Mouse (Mus musculus) mouse trophoblast stem cell (cell line): ENCODE measurements around the gene Ccdc63.
"Not testable (repeated sequence)": the region's sequence is repeated elsewhere in the genome, so short reads cannot be mapped to it uniquely, and the experiment has no call there.

Experiments used
- in situ Hi-C, 2 experiments: fragments of 300-500 bp; cut with MseI, MboI; formaldehyde crosslinking; loops; 2 replicates in 1 of 2; 3 replicates in 1 of 2; pipeline ENCODE4 v1.15.1; 2025

Ccdc63 gene

GRCm38 (mm10) chr5:122140723-122141122 lies at the start of gene Ccdc63:
TSS of gene Ccdc63 (minus strand) at chr5:122140823.
- in situ Hi-C loops = no loop called here

GRCm38 (mm10) chr5:122189115-122189514 lies 48.5 kb upstream of the Ccdc63 start:
- in situ Hi-C loops = no loop called here

GRCm38 (mm10) chr5:122184858-122185257 lies 44.2 kb upstream of the Ccdc63 start:
- in situ Hi-C loops = not testable (repeated sequence)

GRCm38 (mm10) chr5:122184283-122184806 lies 43.7 kb upstream of the Ccdc63 start:
- in situ Hi-C loops = no loop called here

GRCm38 (mm10) chr5:122179665-122180064 lies 39.0 kb upstream of the Ccdc63 start:
- in situ Hi-C loops = no loop called here

- in situ Hi-C loops = no loop called here
Measured at GRCm38 (mm10) chr5:122176398-122176797, 35.8 kb upstream of the Ccdc63 start.

- in situ Hi-C loops = no loop called here
Measured at GRCm38 (mm10) chr5:122175961-122176360, 35.3 kb upstream of the Ccdc63 start.

GRCm38 (mm10) chr5:122175402-122175801 lies 34.8 kb upstream of the Ccdc63 start:
- in situ Hi-C loops = no loop called here

- in situ Hi-C loops = no loop called here
Measured at GRCm38 (mm10) chr5:122171058-122171457, 30.4 kb upstream of the Ccdc63 start.

GRCm38 (mm10) chr5:122168344-122169069 lies 27.9 kb upstream of the Ccdc63 start:
- in situ Hi-C loops = no loop called here

GRCm38 (mm10) chr5:122166636-122167161 lies 26.1 kb upstream of the Ccdc63 start:
- in situ Hi-C loops = no loop called here

- in situ Hi-C loops = no loop called here
Measured at GRCm38 (mm10) chr5:122165233-122165915, 24.8 kb upstream of the Ccdc63 start.

- in situ Hi-C loops = no loop called here
Measured at GRCm38 (mm10) chr5:122164011-122164410, 23.4 kb upstream of the Ccdc63 start.

- in situ Hi-C loops = no loop called here
Measured at GRCm38 (mm10) chr5:122163194-122163593, 22.6 kb upstream of the Ccdc63 start.

- in situ Hi-C loops = no loop called here
Measured at GRCm38 (mm10) chr5:122158557-122159515, 18.2 kb upstream of the Ccdc63 start.

GRCm38 (mm10) chr5:122157827-122158381 lies 17.3 kb upstream of the Ccdc63 start, which contains the start of gene Ppp1cc:
TSS of gene Ppp1cc (plus strand) at chr5:122158278.
- in situ Hi-C loops = no loop called here

- in situ Hi-C loops = no loop called here
Measured at GRCm38 (mm10) chr5:122156486-122156885, 15.9 kb upstream of the Ccdc63 start.

- in situ Hi-C loops = no loop called here
Measured at GRCm38 (mm10) chr5:122155613-122156012, 15.0 kb upstream of the Ccdc63 start.

- in situ Hi-C loops = no loop called here
Measured at GRCm38 (mm10) chr5:122154782-122155181, 14.2 kb upstream of the Ccdc63 start.

GRCm38 (mm10) chr5:122154006-122154405 lies 13.4 kb upstream of the Ccdc63 start:
- in situ Hi-C loops = no loop called here

GRCm38 (mm10) chr5:122152508-122152907 lies 11.9 kb upstream of the Ccdc63 start:
- in situ Hi-C loops = not testable (repeated sequence)
